Mouse (Mus musculus) small intestine, adult 2 months (tissue): ENCODE measurements around the gene Vmn1r178. TPM values are rescaled to one million over a fixed set of nuclear protein-coding genes. Genes with fewer than 3 reads are reported as not detected.
"Not testable (repeated sequence)": the region's sequence is repeated elsewhere in the genome, so short reads cannot be mapped to it uniquely, and the experiment has no call there.

ENCODE experiments used
- H3K27ac ChIP-seq: fragments of 200-500 bp; 2 replicates; pipeline ENCODE4 v1.5.1; 2012; ENCODE audit warnings: low read depth, low read length, control low read depth, inconsistent platforms; ENCODE audit not compliant: insufficient read depth
- H3K27me3 ChIP-seq: fragments of 200-500 bp; 2 replicates; pipeline ENCODE4 v1.6.1; 2012; ENCODE audit warnings: mild to moderate bottlenecking, moderate library complexity, low read length, inconsistent platforms; ENCODE audit not compliant: control insufficient read depth, insufficient read depth
- H3K36me3 ChIP-seq: fragments of 200-500 bp; 2 replicates; pipeline ENCODE4 v1.6.1; 2012; ENCODE audit warnings: mild to moderate bottlenecking, low read length, control low read depth, inconsistent platforms; ENCODE audit not compliant: control insufficient read depth, insufficient read depth
- H3K4me1 ChIP-seq: fragments of 200-500 bp; 2 replicates; pipeline ENCODE4 v1.6.1; 2012; ENCODE audit warnings: low read length, inconsistent platforms, mixed read lengths; ENCODE audit not compliant: control insufficient read depth, insufficient read depth, insufficient read length
- H3K4me3 ChIP-seq: fragments of 200-500 bp; 2 replicates; pipeline ENCODE4 v1.5.1; 2012; ENCODE audit warnings: low read depth, mild to moderate bottlenecking, control low read depth, inconsistent platforms, low read length, moderate library complexity
- CTCF ChIP-seq: fragments of 200-500 bp; IDR thresholded peaks from 2 replicates; pipeline ENCODE4 v1.5.1; 2012; ENCODE audit warnings: low read depth, mild to moderate bottlenecking, control low read depth, inconsistent platforms, low read length, moderate library complexity, mixed read lengths; ENCODE audit not compliant: insufficient replicate concordance, insufficient read length; ENCODE audit errors: extremely low read depth
- POLR2A ChIP-seq: fragments of 200-500 bp; IDR thresholded peaks from 2 replicates; pipeline ENCODE4 v1.6.1; 2012; ENCODE audit warnings: low read depth, mild to moderate bottlenecking, control low read depth, inconsistent platforms, low read length, moderate library complexity
- WGBS: fragments of 180-500 bp; shearing (Covaris S2); methylation state at CpG from one replicate; pipeline ENCODE4 v1.1.7; 2018; 5-methylcytosine and 5-hydroxymethylcytosine counted together
- polyA plus RNA-seq: library from polyadenylated mRNA; depleted of rRNA; stranded (reverse); fragments of >200 nt; gene quantifications from 2 replicates; pipeline ENCODE4 v1.2.3, GENCODE M21; 2012; rRNA removed

Gene Vmn1r178
- not detected in 2 replicates for polyA plus RNA-seq

DNA sequence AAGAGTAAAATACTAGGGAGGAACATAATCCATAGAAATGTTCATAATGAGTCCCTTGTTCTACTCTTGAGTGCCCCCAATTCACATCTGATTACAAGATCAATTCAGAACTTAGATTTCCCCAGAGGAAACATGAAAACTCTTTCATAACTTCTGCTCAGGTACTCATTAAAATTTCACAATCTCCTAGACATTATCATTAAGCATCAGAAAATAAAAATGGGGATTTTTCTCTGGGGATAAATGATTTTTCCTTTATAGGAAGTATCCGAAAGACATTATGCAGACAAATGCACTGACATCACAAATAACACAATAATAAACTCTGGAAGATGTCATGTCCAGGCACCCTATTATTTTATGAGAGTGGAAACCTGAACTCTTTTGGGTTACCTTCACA, at the start of gene Vmn1r178:
Vmn1r178 (plus strand) TSS at position 301 of the 400 bp plus-strand sequence.
- H3K4me1 ChIP-seq, result no peaks in the 10 kb centered on the region
- no peaks in the 10 kb centered on the region for H3K27me3 ChIP-seq
- TF ChIP-seq POLR2A (no peak), CTCF (no peak)
- 89% methylated on average over 1 of the region's 1 CpGs for WGBS
- no peaks in the 10 kb centered on the region for H3K36me3 ChIP-seq
- H3K4me3 ChIP-seq, result no peak within 1 kb of the TSS
- H3K27ac ChIP-seq, result no peak within 1 kb of the TSS

DNA sequence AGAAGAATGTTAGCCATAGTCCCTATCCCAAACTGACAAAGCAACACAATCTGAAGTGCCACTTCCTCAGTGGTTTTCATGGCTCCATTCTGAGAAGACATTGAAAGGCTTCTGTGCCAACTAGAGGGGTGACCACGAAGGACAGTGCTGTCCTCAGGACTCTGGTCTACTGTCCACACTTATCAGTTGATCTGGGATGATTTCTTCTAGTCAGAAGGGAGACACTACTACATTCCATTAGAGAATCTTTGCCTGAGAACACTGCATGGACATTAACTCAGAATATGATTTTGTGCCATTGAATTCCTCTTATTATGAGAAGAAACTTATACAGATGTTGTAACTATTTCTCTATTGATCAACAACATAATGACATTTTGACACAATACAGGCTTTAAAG, 25.5 kb upstream of the Vmn1r178 start, which contains the start of gene Vmn1r177:
Vmn1r177 (minus strand) TSS at position 101 of the 400 bp plus-strand sequence.
- not testable (repeated sequence) for H3K27me3 ChIP-seq, H3K4me3 ChIP-seq, H3K36me3 ChIP-seq, H3K27ac ChIP-seq, H3K4me1 ChIP-seq
- WGBS, result 6% methylated on average over 1 of the region's 1 CpGs

DNA sequence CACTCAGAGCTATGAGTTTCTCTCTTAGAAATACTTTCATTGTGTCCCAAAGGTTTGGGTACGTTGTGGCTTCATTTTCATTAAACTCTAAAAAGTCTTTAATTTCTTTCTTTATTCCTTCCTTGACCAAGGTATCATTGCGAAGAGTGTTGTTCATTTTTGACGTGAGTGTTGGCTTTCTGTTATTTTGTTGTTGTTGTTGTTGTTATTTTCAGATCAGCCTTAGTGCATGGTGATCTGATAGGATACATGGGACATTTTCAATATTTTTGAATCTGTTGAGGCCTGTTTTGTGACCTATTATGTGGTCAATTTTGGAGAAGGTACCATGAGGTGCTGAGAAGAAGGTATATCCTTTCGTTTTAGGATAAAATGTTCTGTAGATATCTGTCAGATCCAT, 14.9 kb upstream of the Vmn1r178 start:
- H3K27ac ChIP-seq, H3K4me1 ChIP-seq, H3K4me3 ChIP-seq, H3K36me3 ChIP-seq, H3K27me3 ChIP-seq: not testable (repeated sequence)
- WGBS, result 59% methylated on average over 4 of the region's 4 CpGs

DNA sequence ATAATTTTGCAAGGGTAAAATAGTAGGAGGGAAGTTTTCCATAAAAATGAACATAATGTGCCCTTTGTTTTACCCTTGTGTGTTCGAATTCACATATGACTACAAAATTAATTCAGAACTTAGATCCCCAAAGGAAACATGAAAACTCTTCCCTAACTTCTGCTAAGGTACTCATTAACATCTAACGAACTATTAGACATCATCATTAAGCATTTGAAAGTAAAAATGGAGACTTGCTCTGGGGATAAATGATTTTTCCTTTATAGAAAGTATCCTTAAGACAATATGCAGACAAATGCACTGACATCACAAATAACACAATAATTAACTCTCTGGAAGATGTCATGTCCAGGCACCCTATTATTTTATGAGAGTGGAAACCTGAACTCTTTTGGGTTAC, 34.9 kb downstream of the Vmn1r178 start, which contains the start of gene Vmn1r179:
Vmn1r179 (plus strand) TSS at position 301 of the 400 bp plus-strand sequence.
- no peaks in the 10 kb centered on the region for H3K4me1 ChIP-seq
- no peak for TF ChIP-seq CTCF
- 37% methylated on average over 2 of the region's 2 CpGs for WGBS
- H3K4me3 ChIP-seq, result no peak within 1 kb of the TSS
- H3K27ac ChIP-seq, result no peak within 1 kb of the TSS
- no peaks in the 10 kb centered on the region for H3K27me3 ChIP-seq
- H3K36me3 ChIP-seq, result no peaks in the 10 kb centered on the region

Other genes with a start within 250 kb of the Vmn1r178 start
- gene Vmn1r172, start 233.7 kb upstream of the Vmn1r178 start, polyA plus RNA-seq, result not detected in 2 replicates
- gene Vmn1r173, start 191.3 kb upstream of the Vmn1r178 start, polyA plus RNA-seq, result not detected in 2 replicates
- gene Vmn1r174, start 139.7 kb upstream of the Vmn1r178 start, polyA plus RNA-seq, result not detected in 2 replicates
- gene Vmn1r175, start 81.4 kb upstream of the Vmn1r178 start, polyA plus RNA-seq, result not detected in 2 replicates
- gene Vmn1r176, start 54.6 kb upstream of the Vmn1r178 start, polyA plus RNA-seq, result not detected in 2 replicates
- not detected in 2 replicates for gene Vmn1r177, start 25.6 kb upstream of the Vmn1r178 start, polyA plus RNA-seq
- gene Vmn1r179, start 35.0 kb downstream of the Vmn1r178 start, polyA plus RNA-seq, result not detected in 2 replicates
- not detected in 2 replicates for gene Vmn1r180, start 58.6 kb downstream of the Vmn1r178 start, polyA plus RNA-seq
- gene Vmn1r181, start 82.6 kb downstream of the Vmn1r178 start, polyA plus RNA-seq, result not detected in 2 replicates
- gene V1rd19, start 109.7 kb downstream of the Vmn1r178 start, polyA plus RNA-seq, result not detected in 2 replicates
- gene Vmn1r183, start 161.2 kb downstream of the Vmn1r178 start, polyA plus RNA-seq, result not detected in 2 replicates
- 3.8 and 7.4 TPM in 2 replicates for gene Zfp180, start 189.9 kb downstream of the Vmn1r178 start, polyA plus RNA-seq
- 0.36 and 0.60 TPM in 2 replicates for gene Zfp112, start 220.3 kb downstream of the Vmn1r178 start, polyA plus RNA-seq
- gene Zfp235, start 242.2 kb downstream of the Vmn1r178 start, polyA plus RNA-seq, result 3.2 and 3.3 TPM in 2 replicates